Mouse (Mus musculus): ENCODE measurements at regions not wholly inside any gene's neighbourhood (a gene's known extent, or its start where the extent isn't known, plus 50 kb on each side); places are given as distances from the start of the nearest gene placed in this dataset.

DNA sequence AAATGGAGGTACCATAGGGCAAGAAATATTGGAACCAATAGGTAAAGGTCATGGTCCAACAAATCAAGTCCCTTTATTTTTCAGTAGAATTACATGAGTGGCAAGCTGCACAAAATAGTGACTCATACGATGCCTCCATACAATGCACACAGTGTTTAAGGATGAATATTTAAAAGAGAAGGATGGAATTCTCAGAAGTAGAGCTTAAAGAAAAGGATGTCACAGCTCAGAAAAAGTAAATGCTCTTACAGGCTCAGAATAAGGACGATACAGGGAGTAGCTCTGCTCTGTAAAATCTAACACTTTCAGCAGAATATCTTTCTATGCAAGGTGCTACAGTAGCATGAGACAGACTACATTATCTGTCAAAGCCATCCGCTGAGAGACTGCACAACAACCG, 262.7 kb upstream of the Fam49a start:
- TF ChIP-seq CTCF (IDR thresholded peaks at IDR 0.05; ENCODE audit: borderline replicate concordance, insufficient read depth, low read depth, low read length) (no peak), POLR2A (IDR thresholded peaks at IDR 0.05; ENCODE audit: borderline replicate concordance, insufficient read depth, low read length) (no peak)
